Mouse (Mus musculus) T-cell, adult 2 months (primary cell): Measurements from ENCODE around the gene Oas1a.
"Not testable (repeated sequence)": the region's sequence is repeated elsewhere in the genome, so short reads cannot be mapped to it uniquely, and the experiment has no call there.

Experiments used
- DNase-seq: peaks from one replicate; pipeline ENCODE4 v3.0.0; 2022; ENCODE audit warnings: low spot score

Gene Oas1a

GRCm38 (mm10) chr5:120893866-120894265 is 13.5 kb downstream of the Oas1a start:
- DNase-seq = not testable (repeated sequence)

GRCm38 (mm10) chr5:120892243-120892660 is 15.1 kb downstream of the Oas1a start:
- no peak for DNase-seq

- DNase-seq = not testable (repeated sequence)
Measured at GRCm38 (mm10) chr5:120891566-120892242, 15.6 kb downstream of the Oas1a start.

GRCm38 (mm10) chr5:120890991-120891390 is 16.3 kb downstream of the Oas1a start:
- no peak for DNase-seq

GRCm38 (mm10) chr5:120890026-120890425 is 17.3 kb downstream of the Oas1a start:
- DNase-seq = no peak

DNA sequence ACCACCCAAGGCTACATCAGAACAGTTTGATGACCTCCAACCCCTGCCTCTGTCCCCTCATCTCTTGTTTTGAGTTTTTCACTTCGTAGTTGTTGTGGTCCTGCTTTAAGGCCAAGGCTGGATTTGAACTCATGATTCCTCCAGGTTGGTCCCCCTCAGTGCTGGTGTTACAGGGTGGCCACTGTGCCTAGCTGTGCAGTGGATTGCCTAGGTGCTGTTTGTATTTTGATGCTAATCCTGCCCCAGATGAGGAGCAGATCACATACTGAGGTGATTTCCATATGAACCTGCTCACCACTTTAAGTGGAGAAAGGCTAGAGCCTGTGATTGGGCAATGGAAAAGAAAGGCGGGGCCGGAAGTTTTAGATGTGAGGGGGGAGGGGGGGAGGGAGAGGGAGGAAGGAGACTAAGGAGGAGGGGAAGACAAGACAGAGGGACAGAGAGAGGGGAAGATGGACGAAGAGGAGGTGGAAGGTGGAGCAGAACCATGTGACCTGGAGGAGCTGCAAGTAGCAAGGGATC is 19.0 kb downstream of the Oas1a start:
- DNase-seq = not testable (repeated sequence)

- DNase-seq = no peak
Measured at GRCm38 (mm10) chr5:120887831-120888230, 19.5 kb downstream of the Oas1a start.

DNA sequence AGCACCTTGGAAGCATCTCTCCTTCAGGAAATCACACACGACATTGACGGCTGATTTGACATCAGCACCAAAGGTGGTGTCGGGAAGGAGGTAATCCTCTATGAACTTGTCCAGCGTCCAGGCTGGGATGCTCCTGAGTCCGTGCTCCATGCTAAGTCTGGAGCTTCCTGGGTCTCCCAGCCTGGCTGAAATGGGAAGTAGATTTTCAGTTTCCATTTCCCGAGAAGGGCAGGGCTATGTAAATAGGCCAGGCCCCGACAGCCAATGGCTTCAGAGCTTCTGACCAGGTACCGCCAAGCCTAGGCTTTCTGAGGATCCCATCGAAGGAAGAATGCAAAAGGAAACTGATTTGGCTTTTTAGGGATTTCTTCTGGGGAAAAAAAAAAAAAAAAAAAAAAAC is 19.9 kb downstream of the Oas1a start, which contains the start of gene Oas1g:
Oas1g (minus strand) TSS at position 201 of the 400 bp plus-strand sequence.
- not testable (repeated sequence) for DNase-seq

DNA sequence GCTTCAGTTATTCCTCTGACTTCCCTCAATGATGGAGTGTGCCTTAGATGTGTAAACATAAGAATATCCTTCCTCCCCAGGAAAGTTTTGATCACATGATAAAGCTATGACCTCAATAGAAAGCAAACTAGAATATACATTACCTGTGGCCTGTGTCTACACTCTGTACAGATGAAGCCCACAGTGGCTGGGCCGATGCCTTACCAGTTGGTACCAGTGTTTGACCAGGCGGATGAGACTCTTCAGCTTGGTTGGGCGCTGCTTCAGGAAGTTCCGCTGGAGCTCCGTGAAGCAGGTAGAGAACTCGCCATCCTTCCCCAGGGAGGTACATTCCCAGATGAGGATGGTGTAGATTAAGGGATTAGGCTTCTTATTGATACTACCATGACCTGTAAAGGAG is 25.6 kb downstream of the Oas1a start:
- not testable (repeated sequence) for DNase-seq

GRCm38 (mm10) chr5:120878803-120879202 is 28.5 kb downstream of the Oas1a start:
- not testable (repeated sequence) for DNase-seq

- not testable (repeated sequence) for DNase-seq
Measured at GRCm38 (mm10) chr5:120877407-120877806, 29.9 kb downstream of the Oas1a start.

- not testable (repeated sequence) for DNase-seq
Measured at GRCm38 (mm10) chr5:120876839-120877238, 30.5 kb downstream of the Oas1a start.

DNA sequence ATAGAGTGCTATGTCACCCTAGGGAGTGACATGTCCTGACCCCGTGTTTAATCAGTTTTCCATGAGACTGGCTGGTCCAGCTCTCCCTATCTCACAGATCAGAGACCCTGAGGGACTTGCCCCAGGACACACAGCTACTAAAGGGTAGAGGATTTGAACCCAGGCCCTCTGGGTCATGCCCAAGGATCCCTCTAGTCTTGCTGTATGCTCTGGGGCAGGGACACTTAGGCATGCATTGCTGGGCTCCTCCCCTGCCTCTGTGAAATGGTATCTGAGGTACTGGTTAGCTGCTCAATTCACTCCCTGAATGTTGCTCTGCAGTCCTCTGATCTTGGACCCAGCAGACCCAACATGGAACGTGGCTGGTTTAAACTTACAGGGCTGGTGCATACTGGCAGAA is 35.9 kb downstream of the Oas1a start:
- DNase-seq = no peak

DNA sequence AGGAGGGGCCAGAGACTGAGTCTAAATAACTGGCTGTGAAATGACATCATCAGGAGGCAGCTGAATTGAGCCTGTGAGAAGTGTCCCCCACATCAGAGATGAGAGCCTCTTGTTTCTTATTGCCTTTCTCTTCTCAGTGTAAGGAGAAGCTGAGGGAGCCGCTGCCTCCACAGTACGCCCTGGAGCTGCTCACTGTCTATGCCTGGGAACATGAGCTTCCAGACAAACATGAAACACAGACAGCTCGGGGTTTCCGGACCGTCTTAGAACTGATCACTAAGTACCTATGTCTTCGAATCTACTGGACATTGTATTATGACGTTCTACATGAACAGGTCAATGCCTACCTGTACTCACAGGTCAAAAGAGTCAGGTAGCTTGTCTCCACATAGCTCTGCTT is 36.5 kb downstream of the Oas1a start:
- DNase-seq = no peak

DNA sequence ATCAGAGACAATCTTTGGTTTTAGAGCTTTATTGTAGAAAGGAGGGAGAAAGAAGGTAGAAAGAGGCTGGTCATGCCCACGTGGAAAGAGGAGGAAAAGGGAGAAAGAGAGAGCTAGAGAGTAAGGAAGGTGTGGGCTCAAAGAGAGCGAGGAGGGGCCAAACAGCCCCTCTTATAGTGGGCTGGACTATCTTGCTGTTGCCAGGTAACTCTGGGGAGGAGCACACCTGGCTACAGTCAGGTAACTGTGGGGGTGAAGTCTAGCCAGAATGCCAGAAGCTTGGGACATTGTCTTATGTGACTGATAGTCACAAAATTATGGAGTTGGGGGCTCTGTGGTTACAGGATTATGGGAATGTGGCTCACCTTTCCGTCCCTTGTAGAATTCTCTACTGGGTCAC is 37.2 kb downstream of the Oas1a start:
- DNase-seq = no peak

DNA sequence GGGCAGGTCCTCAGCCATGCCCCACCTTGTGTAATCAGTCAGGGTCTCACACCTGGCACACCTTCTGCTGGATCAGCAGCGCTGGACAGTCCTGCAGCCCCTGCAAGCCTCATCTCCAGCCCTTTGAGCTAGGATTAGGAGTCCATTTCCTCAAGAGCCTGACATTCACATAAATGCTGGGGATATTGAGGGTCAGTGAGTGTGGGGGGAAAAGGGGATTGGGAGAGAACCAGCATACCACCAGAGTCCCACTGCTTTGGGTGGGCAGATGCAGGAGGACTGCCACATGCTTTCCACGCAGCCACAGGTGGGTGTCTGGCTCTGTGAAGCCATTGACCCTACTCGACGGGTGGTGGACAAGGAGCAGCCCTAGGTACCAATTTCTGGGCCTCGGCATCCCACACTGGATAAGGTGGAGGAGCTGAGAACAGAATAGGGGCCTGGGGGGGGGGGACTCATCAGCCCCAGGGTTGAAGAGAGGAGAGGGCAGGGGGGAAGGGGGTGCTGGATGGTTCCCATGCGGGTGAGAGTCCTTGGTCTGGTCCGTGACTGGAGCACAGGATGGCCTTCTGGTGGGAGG is 37.8 kb downstream of the Oas1a start:
- DNase-seq = no peak

GRCm38 (mm10) chr5:120865336-120865860 is 41.9 kb downstream of the Oas1a start:
- peak; percentile 13 for DNase-seq

DNA sequence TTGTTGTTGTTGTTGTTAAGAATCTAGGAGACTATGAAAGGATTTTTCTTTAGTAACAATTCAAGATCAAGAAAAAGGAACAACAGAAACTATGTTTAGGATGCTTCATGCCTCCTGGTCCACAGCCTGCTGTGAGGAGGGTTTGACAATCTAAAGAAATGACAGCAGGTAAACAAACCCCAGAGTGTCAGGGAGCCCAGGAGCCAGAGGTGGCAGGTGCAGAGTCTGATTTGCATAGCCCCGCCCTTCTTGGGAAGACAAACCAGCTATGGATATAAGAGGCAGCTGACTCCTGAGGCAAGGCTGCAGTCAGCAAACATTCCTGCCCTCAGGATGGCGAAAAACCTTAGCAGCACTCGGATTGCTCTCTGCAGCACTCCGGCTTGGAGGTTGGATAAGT is 46.2 kb downstream of the Oas1a start, which contains the start of gene Oas1h:
Oas1h (plus strand) TSS at position 301 of the 400 bp plus-strand sequence.
- no peak for DNase-seq

DNA sequence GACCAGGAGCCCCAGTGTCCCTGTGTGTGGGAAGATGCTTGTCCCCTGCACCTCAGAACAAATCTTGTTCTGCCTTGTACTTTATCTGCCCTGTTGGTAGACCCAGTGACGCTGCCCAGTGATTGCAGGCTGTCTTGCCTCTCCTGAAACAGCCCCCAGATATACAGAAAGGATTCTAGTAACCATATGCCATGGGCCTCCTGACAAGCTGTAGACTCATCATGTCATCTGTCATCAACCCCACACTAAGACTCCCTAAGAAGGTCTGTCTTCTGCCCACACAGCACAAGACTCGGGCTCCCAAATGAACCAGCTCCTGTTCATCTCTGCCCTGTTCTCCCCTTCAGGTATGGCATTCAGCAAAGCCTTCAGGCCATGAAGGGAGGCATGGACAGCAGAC is 48.1 kb downstream of the Oas1a start:
- no peak for DNase-seq

DNA sequence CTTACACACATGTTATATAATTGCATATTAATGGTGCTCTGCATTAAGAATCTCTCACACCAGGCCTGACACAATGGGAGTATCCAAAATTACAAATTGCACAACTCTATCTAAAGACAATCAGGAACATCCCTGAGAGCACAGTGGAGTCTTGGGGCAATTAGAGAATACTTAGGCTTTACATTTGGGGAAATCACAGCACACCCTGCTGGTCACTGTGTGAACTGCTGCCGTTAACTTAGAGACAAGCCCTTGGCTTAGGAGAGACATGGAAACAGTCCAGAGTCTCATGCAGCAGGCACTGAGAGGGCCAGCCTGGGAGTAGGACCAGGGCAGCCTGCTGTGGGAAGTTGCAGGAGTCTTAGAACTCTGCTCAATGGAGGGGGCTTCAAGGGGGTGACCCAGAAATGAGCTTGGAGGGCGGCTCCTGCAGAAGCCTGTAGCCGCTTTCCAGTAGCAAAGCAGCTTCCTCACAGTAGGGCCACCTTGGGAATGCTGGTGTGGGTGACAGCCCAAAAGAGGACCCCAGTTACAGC is 57.7 kb downstream of the Oas1a start:
- DNase-seq = peak; percentile 33

DNA sequence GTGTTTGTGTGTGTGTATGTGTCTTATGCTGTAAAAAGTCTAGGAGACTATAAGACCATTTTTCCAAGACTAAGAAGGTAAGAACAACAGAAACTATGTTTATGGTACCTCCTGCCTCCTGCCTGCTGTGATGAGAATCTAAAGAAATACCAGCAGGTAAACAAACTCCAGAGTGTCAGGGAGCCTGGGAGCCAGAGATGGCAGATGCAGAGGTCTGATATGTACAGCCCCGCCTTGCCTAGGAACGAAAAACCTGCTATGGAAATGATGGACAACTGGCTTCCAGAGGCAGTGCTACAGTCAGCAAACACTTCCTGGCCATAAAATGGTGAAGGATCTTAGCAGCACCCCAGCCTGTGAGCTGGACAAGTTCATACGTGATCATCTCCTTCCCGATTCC is 60.3 kb downstream of the Oas1a start, which contains the start of gene Oas1f:
Oas1f (plus strand) TSS at position 301 of the 400 bp plus-strand sequence.
- DNase-seq = no peak
